Mouse (Mus musculus) limb, embryonic 12.5 days (tissue): Measurements from ENCODE around the gene Psmc3. TPM values are rescaled to one million over a fixed set of nuclear protein-coding genes. Genes with fewer than 3 reads are reported as not detected.
"Not testable (repeated sequence)": the region's sequence is repeated elsewhere in the genome, so short reads cannot be mapped to it uniquely, and the experiment has no call there.

Experiments
- ATAC-seq: fragments of 200-750 bp; cut with Nextera tagmentation; 2 replicates; pipeline ENCODE4 v1.8.0; 2017; ENCODE audit warnings: low read depth, moderate TSS enrichment; ENCODE audit not compliant: insufficient number of reproducible peaks, insufficient read depth, low FRiP score, low TSS enrichment
- H3K27ac ChIP-seq: fragments of 300-500 bp; sonication (generic); 2 replicates; pipeline ENCODE4 v1.5.1; 2016; ENCODE audit warnings: mild to moderate bottlenecking, moderate library complexity
- H3K27me3 ChIP-seq: fragments of 300-500 bp; sonication (generic); 2 replicates; pipeline ENCODE4 v1.6.1; 2016; ENCODE audit warnings: mild to moderate bottlenecking, moderate library complexity
- H3K36me3 ChIP-seq: fragments of 300-500 bp; sonication (generic); 2 replicates; pipeline ENCODE4 v1.6.1; 2016; ENCODE audit warnings: mild to moderate bottlenecking, moderate library complexity
- H3K4me1 ChIP-seq: fragments of 300-500 bp; sonication (generic); replicated peaks from 2 replicates; pipeline ENCODE4 v1.6.1; 2016
- H3K4me2 ChIP-seq: fragments of 300-500 bp; sonication (generic); 2 replicates; pipeline ENCODE4 v1.6.1; 2016; ENCODE audit warnings: mild to moderate bottlenecking, moderate library complexity
- H3K4me3 ChIP-seq: fragments of 300-500 bp; sonication (generic); replicated peaks from 2 replicates; pipeline ENCODE4 v1.5.1; 2016; ENCODE audit warnings: mild to moderate bottlenecking
- H3K9ac ChIP-seq: fragments of 300-500 bp; sonication (generic); replicated peaks from 2 replicates; pipeline ENCODE4 v1.6.1; 2016; ENCODE audit warnings: mild to moderate bottlenecking, moderate library complexity
- H3K9me3 ChIP-seq: fragments of 300-500 bp; sonication (generic); 2 replicates; pipeline ENCODE4 v1.6.1; 2016; ENCODE audit warnings: mild to moderate bottlenecking, moderate library complexity
- WGBS: fragments of 180-500 bp; shearing (Covaris S2); methylation state at CpG from one replicate; pipeline ENCODE4 v1.1.7; 2016; 5-methylcytosine and 5-hydroxymethylcytosine counted together
- polyA plus RNA-seq: library from polyadenylated mRNA; unstranded; fragments of >200 nt; fragmentation: Nextera tagmentation; extraction: Ambion mirVana; gene quantifications from 2 replicates; pipeline ENCODE4 v1.2.1, GENCODE M21; 2016

Psmc3 gene
- polyA plus RNA-seq, 1 experiment from 2014 or later: 350 TPM

DNA sequence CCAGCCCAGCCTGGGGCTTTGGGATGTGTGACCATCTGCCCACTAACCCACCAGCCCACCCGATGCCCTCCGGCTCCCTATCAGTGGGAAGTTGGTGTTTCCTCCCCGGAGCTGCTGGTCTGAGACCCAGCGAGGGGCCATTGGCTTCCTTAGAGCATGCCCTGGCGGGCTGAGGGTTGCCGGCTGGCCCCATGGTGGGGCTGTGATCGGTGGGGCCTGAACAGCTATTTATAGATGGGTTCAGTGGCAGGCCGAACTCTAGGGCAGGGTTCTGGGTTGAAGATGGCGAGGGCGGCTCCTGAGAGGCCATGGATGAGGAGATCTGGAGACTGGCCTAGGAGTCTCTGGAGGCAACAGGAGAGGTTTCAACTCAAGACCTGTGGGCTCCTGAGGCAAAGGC lies 43.2 kb downstream of the Psmc3 start:
- Histone ChIP-seq H3K9ac (no peak overlapping the region), H3K4me3 (no peak overlapping the region), H3K4me2 (no peak overlapping the region), H3K27ac (no peak overlapping the region), H3K9me3 (no peaks in the 10 kb centered on the region), H3K36me3 (no peaks in the 10 kb centered on the region), H3K4me1 (no peaks in the 10 kb centered on the region), H3K27me3 (no peaks in the 10 kb centered on the region; the same call in 1 of the 2 replicates)
- no peak for ATAC-seq
- WGBS: 86% methylated on average over 10 of the region's 10 CpGs

DNA sequence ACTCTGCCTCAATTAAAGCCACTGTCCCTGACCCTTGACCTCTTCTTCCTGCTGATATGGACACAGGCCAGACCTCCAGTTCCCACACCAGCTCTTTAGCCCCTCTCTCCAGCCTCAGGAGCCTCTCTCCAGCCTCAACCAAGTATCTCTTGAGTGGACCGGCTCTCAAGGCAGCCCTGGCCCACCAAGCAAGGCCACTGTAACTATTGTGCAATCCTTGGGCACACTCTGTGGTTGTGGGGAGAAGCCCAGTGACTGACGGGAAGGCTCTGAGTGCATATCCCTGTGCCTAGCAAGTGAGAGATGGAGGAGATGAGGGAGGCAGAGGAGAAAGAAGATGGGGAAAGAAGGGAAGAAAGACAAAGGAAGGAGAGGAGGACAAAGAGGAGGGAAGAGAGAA lies 44.3 kb downstream of the Psmc3 start:
- Histone ChIP-seq H3K4me3 (no peak overlapping the region), H3K9me3 (no peaks in the 10 kb centered on the region), H3K4me2 (no peak overlapping the region), H3K36me3 (no peaks in the 10 kb centered on the region), H3K9ac (no peak overlapping the region), H3K27me3 (no peaks in the 10 kb centered on the region; the same call in 1 of the 2 replicates), H3K27ac (no peak overlapping the region), H3K4me1 (no peaks in the 10 kb centered on the region)
- no peak for ATAC-seq
- WGBS: 85% methylated on average over 2 of the region's 2 CpGs

DNA sequence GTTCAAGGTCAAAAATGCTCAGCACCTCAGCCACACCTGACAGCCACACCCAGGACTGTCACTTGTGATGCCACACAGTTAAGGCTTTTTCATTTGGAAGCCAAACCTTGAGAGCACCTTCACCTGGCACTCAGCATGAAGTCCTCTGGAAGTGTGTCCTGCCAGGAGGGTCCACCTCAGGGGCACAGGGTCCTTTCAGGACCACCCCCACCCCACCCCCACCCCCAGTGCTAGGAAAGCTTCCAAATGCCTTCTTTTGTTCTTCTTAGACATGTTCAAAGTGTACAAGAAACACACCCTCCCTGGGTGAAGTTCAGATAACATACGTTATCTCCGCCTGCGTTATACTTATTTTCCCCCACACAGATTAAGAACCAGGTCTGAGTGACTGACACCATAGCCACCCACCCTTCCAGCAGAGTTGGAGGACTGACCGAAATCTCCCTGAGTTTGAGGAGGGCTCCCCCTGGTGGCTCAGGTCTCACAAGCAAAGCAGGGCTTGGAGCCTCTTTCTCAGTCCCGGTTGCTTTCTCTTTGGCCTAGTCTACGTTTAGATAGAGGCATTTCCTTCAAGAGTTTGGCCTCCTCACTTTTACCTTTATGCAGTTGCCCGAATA lies 47.4 kb downstream of the Psmc3 start:
- Histone ChIP-seq H3K36me3 (no peaks in the 10 kb centered on the region), H3K27ac (no peak overlapping the region), H3K9ac (no peak overlapping the region), H3K27me3 (peaks cover 3% of the 10 kb centered on the region; the same call in 1 of the 2 replicates), H3K4me2 (no peak overlapping the region), H3K9me3 (no peaks in the 10 kb centered on the region), H3K4me1 (no peaks in the 10 kb centered on the region), H3K4me3 (no peak overlapping the region)
- peak; percentile 84; the same call in 1 of the 2 replicates for ATAC-seq
- 19% methylated on average over 7 of the region's 7 CpGs for WGBS

DNA sequence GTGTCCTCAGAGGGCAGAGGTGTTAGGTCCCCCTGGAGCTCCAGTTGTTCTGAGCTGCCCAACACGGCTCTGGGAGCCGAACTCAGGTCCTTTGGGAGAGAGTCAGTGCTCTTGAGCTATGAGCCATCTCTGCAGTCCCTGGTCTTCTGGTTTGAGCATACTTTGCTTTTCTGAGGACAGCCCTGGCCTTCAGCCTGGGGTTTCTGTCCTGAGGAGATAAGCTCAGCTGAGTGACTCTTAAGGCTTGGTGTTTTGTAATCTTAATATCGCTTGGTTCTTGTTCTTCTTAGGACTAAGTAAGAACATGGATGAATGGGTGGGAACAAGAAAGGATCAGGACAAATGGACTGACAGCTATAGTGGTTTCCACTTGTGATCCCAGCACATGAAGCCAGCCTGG lies 54.3 kb downstream of the Psmc3 start:
- no peak for ATAC-seq
- Histone ChIP-seq H3K27me3 (0 out of 2 replicates have a peak, but pooled peaks cover 3% of the 10 kb centered on the region), H3K4me2 (no peak overlapping the region), H3K27ac (no peak overlapping the region), H3K36me3 (no peaks in the 10 kb centered on the region), H3K4me3 (no peak overlapping the region), H3K9ac (no peak overlapping the region), H3K4me1 (no peaks in the 10 kb centered on the region), H3K9me3 (no peaks in the 10 kb centered on the region)
- WGBS: 85% methylated on average over 3 of the region's 3 CpGs

DNA sequence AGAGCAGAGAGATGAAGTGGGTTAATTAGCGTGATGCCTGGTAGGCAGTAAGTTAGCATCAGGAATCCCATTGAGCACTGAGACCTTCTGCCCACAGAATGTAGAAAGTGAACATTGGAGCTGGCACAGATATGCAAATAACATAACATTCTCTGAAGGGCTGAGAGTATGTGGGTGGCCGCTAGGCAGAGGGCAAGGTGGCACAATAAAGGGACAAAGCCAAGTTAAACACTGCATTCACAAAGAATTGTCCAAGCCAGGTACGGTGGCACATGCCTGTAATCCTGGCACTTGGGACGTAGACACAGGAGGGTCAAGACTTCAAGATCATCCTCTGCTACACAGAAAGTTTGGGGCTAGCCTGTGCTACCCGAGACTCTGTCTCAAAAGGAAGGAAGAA lies 55.4 kb downstream of the Psmc3 start:
- Histone ChIP-seq H3K4me2 (no peak overlapping the region), H3K9me3 (no peaks in the 10 kb centered on the region), H3K4me1 (no peaks in the 10 kb centered on the region), H3K9ac (no peak overlapping the region), H3K27ac (no peak overlapping the region), H3K4me3 (no peak overlapping the region), H3K27me3 (0 out of 2 replicates have a peak, but pooled peaks cover 3% of the 10 kb centered on the region), H3K36me3 (no peaks in the 10 kb centered on the region)
- ATAC-seq: no peak
- 82% methylated on average over 5 of the region's 5 CpGs for WGBS

DNA sequence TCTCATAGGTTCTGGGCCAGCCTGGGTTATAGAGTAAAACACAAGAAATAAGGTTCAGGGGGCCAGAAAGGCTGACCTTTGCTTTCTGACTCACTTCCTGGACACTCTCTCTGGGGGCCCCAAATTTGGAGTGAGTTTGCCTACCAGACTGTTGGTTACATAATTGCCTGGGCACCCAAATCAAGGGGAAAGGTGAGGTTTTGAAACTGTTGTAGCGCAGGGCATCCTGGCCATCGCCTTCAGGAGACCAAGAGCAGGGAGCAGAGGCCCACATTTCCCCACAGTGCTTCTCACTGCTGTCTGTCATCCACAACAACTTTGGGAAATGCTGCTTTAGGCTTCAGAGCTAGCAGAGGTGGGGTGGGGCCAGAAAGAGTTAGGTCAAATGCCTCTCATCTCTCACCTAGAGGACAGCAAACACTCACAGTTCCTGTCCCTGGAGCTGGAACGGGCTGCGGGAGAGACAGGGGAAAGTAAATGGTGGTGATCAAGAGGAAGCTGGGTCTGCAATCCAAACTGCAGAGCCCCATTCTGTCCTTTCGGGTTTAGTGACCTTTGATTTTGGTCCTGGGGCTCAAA lies 56.1 kb downstream of the Psmc3 start:
- Histone ChIP-seq H3K9ac (no peak overlapping the region), H3K27me3 (0 out of 2 replicates have a peak, but pooled peaks cover 3% of the 10 kb centered on the region), H3K27ac (no peak overlapping the region), H3K4me2 (no peak overlapping the region), H3K4me3 (no peak overlapping the region), H3K9me3 (no peaks in the 10 kb centered on the region), H3K36me3 (no peaks in the 10 kb centered on the region), H3K4me1 (no peaks in the 10 kb centered on the region)
- WGBS: 92% methylated on average over 5 of the region's 5 CpGs
- ATAC-seq: no peak

DNA sequence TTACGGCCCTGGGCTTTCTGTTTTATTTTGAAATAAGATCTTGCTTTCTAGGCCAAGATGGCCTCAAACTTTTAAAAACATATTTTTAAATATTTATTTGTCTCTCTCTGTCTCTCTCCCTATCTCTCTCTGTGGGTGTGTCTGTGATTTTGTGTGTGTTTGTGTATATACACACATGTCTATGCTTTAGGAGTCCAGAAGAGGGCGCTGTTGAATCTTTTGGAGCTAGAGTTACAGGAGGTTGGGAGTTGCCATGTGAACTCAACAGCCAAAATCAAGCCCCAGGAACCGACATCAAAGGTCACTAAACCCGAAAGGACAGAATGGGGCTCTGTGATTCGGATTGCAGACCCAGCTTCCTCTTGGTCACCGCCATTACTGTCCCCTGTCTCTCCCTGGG lies 56.6 kb downstream of the Psmc3 start:
- Histone ChIP-seq H3K4me2 (no peak overlapping the region), H3K36me3 (no peaks in the 10 kb centered on the region), H3K4me1 (peaks cover 5% of the 10 kb centered on the region; the same call in 1 of the 2 replicates), H3K9me3 (no peaks in the 10 kb centered on the region), H3K27me3 (peaks cover 2% of the 10 kb centered on the region; the same call in 1 of the 2 replicates), H3K9ac (no peak overlapping the region), H3K27ac (no peak overlapping the region), H3K4me3 (no peak overlapping the region)
- ATAC-seq: no peak
- 74% methylated on average over 6 of the region's 6 CpGs for WGBS

DNA sequence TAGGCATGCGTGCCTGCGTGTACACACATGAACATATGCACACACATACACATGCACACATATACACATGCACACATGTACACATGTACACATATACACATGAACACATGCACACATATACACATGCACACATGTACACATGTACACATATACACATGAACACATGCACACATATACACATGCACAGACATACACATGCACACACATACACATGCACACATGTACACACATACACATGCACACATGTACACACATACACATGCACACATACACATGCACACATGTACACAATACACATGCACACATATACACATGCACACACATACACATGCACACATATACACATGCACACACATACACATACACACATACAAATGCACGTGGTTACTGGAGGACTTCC lies 58.0 kb downstream of the Psmc3 start:
- H3K27me3 ChIP-seq: peaks cover 12% of the 10 kb centered on the region
- H3K9me3 ChIP-seq: not testable (repeated sequence)

DNA sequence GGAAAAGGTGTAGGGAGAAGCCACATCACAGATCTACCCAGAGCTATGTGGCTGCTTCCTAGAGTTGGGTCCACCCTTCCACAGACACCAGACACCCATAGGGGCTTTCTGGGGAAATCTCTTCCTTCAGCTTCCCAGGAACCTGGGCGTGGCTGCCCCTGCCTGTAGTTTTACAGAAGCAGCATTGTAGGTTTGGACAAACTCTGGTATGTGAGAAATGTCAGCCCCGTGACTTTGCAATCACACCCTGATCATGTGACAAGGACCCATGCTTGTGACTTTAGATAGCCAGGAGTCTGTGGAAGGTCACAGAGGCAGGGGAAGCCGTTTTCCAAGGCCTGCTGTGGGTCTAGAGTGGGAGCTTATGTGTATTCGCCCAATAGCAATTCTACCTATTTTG lies 58.7 kb downstream of the Psmc3 start:
- H3K4me2 ChIP-seq: no peak overlapping the region
- H3K27me3 ChIP-seq: peaks cover 16% of the 10 kb centered on the region
- no peak overlapping the region for H3K4me3 ChIP-seq
- WGBS: 56% methylated on average over 4 of the region's 4 CpGs
- peaks cover 12% of the 10 kb centered on the region; the same call in 1 of the 2 replicates for H3K4me1 ChIP-seq
- H3K27ac ChIP-seq: no peak overlapping the region
- H3K36me3 ChIP-seq: no peaks in the 10 kb centered on the region
- no peak for ATAC-seq
- H3K9me3 ChIP-seq: no peaks in the 10 kb centered on the region
- H3K9ac ChIP-seq: no peak overlapping the region

More for the DNA sequence above, 58.0 kb downstream of the Psmc3 start:
- H3K36me3 ChIP-seq, H3K27ac ChIP-seq, H3K4me2 ChIP-seq, H3K4me3 ChIP-seq, H3K9ac ChIP-seq, ATAC-seq: not testable (repeated sequence)
- peaks cover 12% of the 10 kb centered on the region; the same call in 1 of the 2 replicates for H3K4me1 ChIP-seq
- WGBS: 89% methylated on average over 3 of the region's 3 CpGs

DNA sequence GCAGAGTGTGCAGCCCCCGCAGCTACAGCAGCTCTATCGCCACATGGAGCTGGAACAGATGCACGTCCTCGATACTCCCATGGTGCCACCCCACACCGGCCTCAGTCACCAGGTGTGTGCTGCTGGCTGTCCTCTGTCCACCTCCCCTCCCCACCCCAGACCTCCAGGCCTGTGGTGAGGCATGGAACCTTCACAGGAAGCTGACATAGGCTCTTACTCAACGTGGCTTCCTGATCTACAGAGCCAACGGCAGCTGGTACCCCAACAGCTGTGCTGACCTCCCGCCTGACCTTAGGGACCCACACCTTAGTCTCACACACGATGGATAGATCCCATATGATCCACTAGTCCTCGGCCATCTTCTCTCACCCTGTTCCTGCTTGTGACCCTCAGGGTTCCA lies 59.5 kb downstream of the Psmc3 start:
- H3K4me2 ChIP-seq: no peak overlapping the region
- H3K4me1 ChIP-seq: peaks cover 12% of the 10 kb centered on the region; the same call in 1 of the 2 replicates
- no peak for ATAC-seq
- no peaks in the 10 kb centered on the region for H3K9me3 ChIP-seq
- no peak overlapping the region for H3K27ac ChIP-seq
- H3K27me3 ChIP-seq: peaks cover 22% of the 10 kb centered on the region
- H3K36me3 ChIP-seq: no peaks in the 10 kb centered on the region
- WGBS: 71% methylated on average over 10 of the region's 10 CpGs
- H3K9ac ChIP-seq: no peak overlapping the region
- no peak overlapping the region for H3K4me3 ChIP-seq

DNA sequence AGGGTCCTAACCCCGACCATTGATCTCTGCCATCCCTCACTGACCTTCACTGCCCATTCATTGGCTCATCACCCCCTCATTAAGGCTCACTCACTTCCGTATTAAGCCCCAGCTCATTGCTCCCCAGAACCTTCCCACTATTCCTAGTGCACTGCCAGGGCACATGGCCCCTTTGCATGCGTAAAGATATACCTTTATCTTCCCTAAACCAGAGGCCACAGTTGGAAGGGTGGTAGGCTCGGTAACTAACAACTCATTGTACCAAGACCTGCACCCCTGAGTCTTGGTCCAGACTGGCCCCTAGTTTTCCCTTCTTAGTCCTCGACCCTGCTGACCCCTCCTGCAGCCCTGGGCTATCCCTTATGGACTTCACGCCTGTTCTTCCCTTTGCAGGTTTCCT lies 60.0 kb downstream of the Psmc3 start:
- Histone ChIP-seq H3K27ac (no peak overlapping the region), H3K4me3 (no peak overlapping the region), H3K36me3 (no peaks in the 10 kb centered on the region), H3K4me2 (no peak overlapping the region), H3K4me1 (peaks cover 12% of the 10 kb centered on the region; the same call in 1 of the 2 replicates), H3K27me3 (peaks cover 22% of the 10 kb centered on the region), H3K9me3 (no peaks in the 10 kb centered on the region), H3K9ac (no peak overlapping the region)
- ATAC-seq: no peak
- 74% methylated on average over 6 of the region's 6 CpGs for WGBS
